Mouse (Mus musculus): Measurements from ENCODE around the gene Slc5a10.

Gene Slc5a10

GRCm38 (mm10) chr11:61669492-61670490 is 50.8 kb downstream of the Slc5a10 start:
- no peak for DNase-seq (ENCODE audit: low read depth, low spot score)

- no peak for DNase-seq (ENCODE audit: low read depth, low spot score)
These were observed 52.8 kb downstream of the Slc5a10 start for GRCm38 (mm10) chr11:61667782-61668181.

- no peak for DNase-seq (ENCODE audit: low read depth, low spot score)
These were observed 53.4 kb downstream of the Slc5a10 start for GRCm38 (mm10) chr11:61667248-61667647.

- DNase-seq (ENCODE audit: low read depth, low spot score): peak; percentile 71
These were observed 54.4 kb downstream of the Slc5a10 start for GRCm38 (mm10) chr11:61665991-61666799.

- DNase-seq (ENCODE audit: low read depth, low spot score): no peak
These were observed 55.2 kb downstream of the Slc5a10 start for GRCm38 (mm10) chr11:61665401-61665800.

GRCm38 (mm10) chr11:61662189-61662588 is 58.4 kb downstream of the Slc5a10 start:
- no peak for DNase-seq (ENCODE audit: low read depth, low spot score)

GRCm38 (mm10) chr11:61660806-61661392 is 59.7 kb downstream of the Slc5a10 start:
- no peak for DNase-seq (ENCODE audit: low read depth, low spot score)

- DNase-seq (ENCODE audit: low read depth, low spot score): no peak
These were observed 60.6 kb downstream of the Slc5a10 start for GRCm38 (mm10) chr11:61660001-61660400.

GRCm38 (mm10) chr11:61659011-61659858 is 61.4 kb downstream of the Slc5a10 start:
- DNase-seq (ENCODE audit: low read depth, low spot score): no peak

- no peak for DNase-seq (ENCODE audit: low read depth, low spot score)
These were observed 62.2 kb downstream of the Slc5a10 start for GRCm38 (mm10) chr11:61658360-61658922.

GRCm38 (mm10) chr11:61657432-61657831 is 63.2 kb downstream of the Slc5a10 start:
- DNase-seq (ENCODE audit: low read depth, low spot score): no peak

- no peak for DNase-seq (ENCODE audit: low read depth, low spot score)
These were observed 64.3 kb downstream of the Slc5a10 start for GRCm38 (mm10) chr11:61656148-61656850.

GRCm38 (mm10) chr11:61655649-61656048 is 65.0 kb downstream of the Slc5a10 start:
- DNase-seq (ENCODE audit: low read depth, low spot score): no peak

- DNase-seq (ENCODE audit: low read depth, low spot score): no peak
These were observed 65.8 kb downstream of the Slc5a10 start for GRCm38 (mm10) chr11:61654786-61655311.

GRCm38 (mm10) chr11:61653568-61653967 is 67.1 kb downstream of the Slc5a10 start:
- no peak for DNase-seq (ENCODE audit: low read depth, low spot score)

GRCm38 (mm10) chr11:61652686-61653447 is 67.8 kb downstream of the Slc5a10 start, which contains the start of gene Grap:
Gene Grap (plus strand): TSS chr11:61653265.
- DNase-seq (ENCODE audit: low read depth, low spot score): peak; percentile 27

GRCm38 (mm10) chr11:61652216-61652615 is 68.4 kb downstream of the Slc5a10 start:
- DNase-seq (ENCODE audit: low read depth, low spot score): no peak

- DNase-seq (ENCODE audit: low read depth, low spot score): no peak
These were observed 70.0 kb downstream of the Slc5a10 start for GRCm38 (mm10) chr11:61650470-61651265.

All from 3T3-L1 (cell line).